Mouse (Mus musculus) embryonic fibroblast, embryonic 13.5 days (primary cell): ENCODE measurements at regions not wholly inside any gene's neighbourhood (a gene's known extent, or its start where the extent isn't known, plus 50 kb on each side); places are given as distances from the start of the nearest gene placed in this dataset.

Source experiments
- H3K27ac ChIP-seq: 2 replicates; pipeline ENCODE4 v1.5.1; 2012; ENCODE audit warnings: low read length, control low read depth, inconsistent platforms; ENCODE audit not compliant: insufficient read depth
- H3K4me1 ChIP-seq: 2 replicates; pipeline ENCODE4 v1.6.1; 2011; ENCODE audit warnings: low read length; ENCODE audit not compliant: control insufficient read depth, insufficient read depth
- H3K4me3 ChIP-seq: 2 replicates; pipeline ENCODE4 v1.5.1; 2011; ENCODE audit warnings: mild to moderate bottlenecking, control low read depth, low read length; ENCODE audit not compliant: insufficient read depth
- CTCF ChIP-seq: IDR thresholded peaks from 2 replicates; pipeline ENCODE4 v1.5.1; 2011; ENCODE audit warnings: mild to moderate bottlenecking, control low read depth, low read length, moderate library complexity, borderline replicate concordance; ENCODE audit not compliant: insufficient read depth
- POLR2A ChIP-seq: IDR thresholded peaks from 2 replicates; pipeline ENCODE4 v1.6.1; 2011; ENCODE audit warnings: low read depth, mild to moderate bottlenecking, control low read depth, low read length, moderate library complexity

DNA sequence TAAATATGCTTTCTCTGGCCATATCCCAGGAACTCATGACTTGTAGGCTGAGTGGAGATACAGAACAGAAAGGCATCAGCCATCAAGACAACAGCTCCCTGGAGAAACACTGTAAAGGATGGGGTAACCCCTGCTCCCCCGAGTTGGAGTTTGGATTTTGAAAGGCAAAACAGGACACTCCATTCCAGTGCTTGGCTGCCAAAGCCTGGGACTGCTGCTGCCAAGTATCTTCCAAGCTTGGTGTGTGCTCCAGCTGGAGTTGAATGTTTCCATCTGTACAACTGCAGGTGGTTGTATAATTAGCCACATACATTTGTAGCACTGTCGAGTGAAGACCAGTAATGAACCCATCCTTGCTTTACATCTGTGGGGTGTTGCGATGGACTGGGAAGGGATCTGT lies 62.1 kb downstream of the 4933412E24Rik start:
- TF ChIP-seq CTCF = no peak

GRCm38 (mm10) chr15:59953857-59954256 lies 62.6 kb downstream of the 4933412E24Rik start:
- TF ChIP-seq CTCF = no peak
- TF ChIP-seq POLR2A = no peak
- H3K4me3 ChIP-seq = no peak overlapping the region
- H3K4me1 ChIP-seq = peaks cover 2% of the 10 kb centered on the region; the same call in 1 of the 2 replicates
- no peak overlapping the region for H3K27ac ChIP-seq

More for the DNA sequence above, 62.1 kb downstream of the 4933412E24Rik start:
- peaks cover 2% of the 10 kb centered on the region; the same call in 1 of the 2 replicates for H3K4me1 ChIP-seq
- no peak overlapping the region for H3K4me3 ChIP-seq
- no peak overlapping the region for H3K27ac ChIP-seq

- TF ChIP-seq POLR2A = no peak
- H3K27ac ChIP-seq = no peak overlapping the region
- no peak overlapping the region for H3K4me3 ChIP-seq
- peaks cover 2% of the 10 kb centered on the region; the same call in 1 of the 2 replicates for H3K4me1 ChIP-seq
These were observed 65.7 kb downstream of the 4933412E24Rik start for GRCm38 (mm10) chr15:59950617-59951216.

- H3K4me3 ChIP-seq = no peak overlapping the region
- H3K27ac ChIP-seq = no peak overlapping the region
- no peaks in the 10 kb centered on the region for H3K4me1 ChIP-seq
These were observed 71.2 kb downstream of the 4933412E24Rik start for GRCm38 (mm10) chr15:59945208-59945607.

DNA sequence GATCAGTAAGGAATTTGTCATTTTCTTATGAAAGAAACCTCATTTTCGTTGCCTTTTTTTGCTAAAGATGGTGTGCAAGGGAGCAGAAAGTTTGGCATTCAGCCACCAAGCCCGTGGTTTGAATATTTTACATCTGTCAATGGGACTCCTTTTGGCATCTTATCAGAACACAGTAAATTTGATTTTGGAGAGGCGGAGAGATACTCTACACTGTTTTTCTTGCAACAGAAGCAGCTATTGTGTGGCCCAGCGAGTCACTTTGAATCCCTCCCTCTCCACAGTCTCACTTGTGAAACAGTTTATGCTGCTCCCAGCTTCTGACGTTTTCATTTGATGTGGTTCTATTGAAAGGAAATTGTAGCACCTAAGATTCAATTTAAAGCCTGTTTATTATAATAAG lies 79.9 kb downstream of the 4933412E24Rik start:
- TF ChIP-seq POLR2A (no peak), CTCF (no peak)
- H3K4me3 ChIP-seq = no peak overlapping the region
- no peaks in the 10 kb centered on the region for H3K4me1 ChIP-seq
- no peak overlapping the region for H3K27ac ChIP-seq

More at GRCm38 (mm10) chr15:59945208-59945607, 71.2 kb downstream of the 4933412E24Rik start:
- no peak for TF ChIP-seq CTCF
- no peak for TF ChIP-seq POLR2A

DNA sequence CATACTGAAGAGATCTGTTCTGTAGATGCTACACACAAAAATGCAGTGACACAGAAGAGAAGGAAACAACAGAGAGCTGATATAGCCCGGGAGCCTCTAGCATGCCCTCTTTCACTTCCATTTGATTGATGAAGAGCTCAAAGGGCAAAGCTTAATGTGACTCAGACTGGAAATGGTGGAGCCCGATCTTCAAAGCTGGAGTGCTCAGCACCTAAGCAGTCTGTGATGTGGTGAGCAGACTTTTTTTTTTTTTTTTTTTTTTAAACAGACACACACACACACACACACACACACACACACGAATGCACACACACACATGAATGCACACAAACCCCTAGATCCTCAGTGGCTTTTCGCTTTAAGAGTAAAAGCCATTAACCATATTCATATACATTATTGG lies 102.6 kb downstream of the 4933412E24Rik start:
- Histone ChIP-seq H3K27ac (no peak overlapping the region), H3K4me1 (no peaks in the 10 kb centered on the region; the same call in 1 of the 2 replicates), H3K4me3 (no peak overlapping the region)
- TF ChIP-seq CTCF (no peak), POLR2A (no peak)

GRCm38 (mm10) chr15:59908300-59908699 lies 108.1 kb downstream of the 4933412E24Rik start:
- Histone ChIP-seq H3K4me3 (no peak overlapping the region), H3K27ac (no peak overlapping the region), H3K4me1 (no peaks in the 10 kb centered on the region; the same call in 1 of the 2 replicates)
- TF ChIP-seq CTCF = no peak
- TF ChIP-seq POLR2A = no peak

GRCm38 (mm10) chr15:59905832-59906797 lies 110.3 kb downstream of the 4933412E24Rik start:
- Histone ChIP-seq H3K27ac (no peak overlapping the region), H3K4me1 (no peaks in the 10 kb centered on the region; the same call in 1 of the 2 replicates), H3K4me3 (no peak overlapping the region)
- TF ChIP-seq POLR2A = no peak
- no peak for TF ChIP-seq CTCF

- H3K4me3 ChIP-seq = no peak overlapping the region
- no peak overlapping the region for H3K27ac ChIP-seq
- no peak for TF ChIP-seq CTCF
- no peaks in the 10 kb centered on the region; the same call in 1 of the 2 replicates for H3K4me1 ChIP-seq
These were observed 111.7 kb downstream of the 4933412E24Rik start for GRCm38 (mm10) chr15:59904741-59905140.

DNA sequence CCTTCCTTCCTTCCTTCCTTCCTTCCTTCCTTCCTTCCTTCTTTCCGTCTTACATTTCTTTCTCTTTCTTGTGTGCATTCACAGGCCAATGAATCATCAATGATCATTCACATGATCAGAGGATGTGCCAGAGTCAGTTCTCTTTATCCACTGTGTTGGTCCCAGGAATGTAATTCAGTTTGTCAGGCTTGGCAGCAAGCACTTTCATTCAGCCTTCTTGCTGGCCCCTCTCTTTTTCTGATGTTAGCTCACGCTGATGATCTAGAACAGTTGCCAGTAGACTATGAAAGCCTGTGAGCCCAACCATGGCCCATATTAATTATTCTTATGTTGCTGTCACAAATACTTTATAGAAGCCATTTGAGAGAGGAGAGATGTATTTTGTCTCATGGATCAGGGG lies 127.4 kb downstream of the 4933412E24Rik start:
- Histone ChIP-seq H3K27ac (no peak overlapping the region), H3K4me3 (no peak overlapping the region), H3K4me1 (no peaks in the 10 kb centered on the region)
- TF ChIP-seq CTCF (no peak), POLR2A (no peak)
